Mouse (Mus musculus) CH12.LX (cell line): ENCODE results near the gene Tbc1d9b. TPM values are rescaled to one million over a fixed set of nuclear protein-coding genes. Genes with fewer than 3 reads are reported as not detected.

Experiments used
- DNase-seq: peaks from one replicate; pipeline ENCODE4 v3.0.0-alpha.2; 2013; ENCODE audit errors: extremely low read depth
- H3K27ac ChIP-seq: 2 replicates; pipeline ENCODE4 v1.5.1; 2012; ENCODE audit warnings: low read depth, mild to moderate bottlenecking, control low read depth, moderate library complexity; ENCODE audit not compliant: insufficient read depth
- H3K27me3 ChIP-seq: replicated peaks from 2 replicates; pipeline ENCODE3; 2012; ENCODE audit warnings: inconsistent platforms
- H3K36me3 ChIP-seq, 2 experiments: replicated peaks in 1 of 2; 2 replicates each; pipeline versions ENCODE3 to v1.6.1; 2012; ENCODE audit warnings: inconsistent platforms in 1 of 2, low read length in 1 of 2, mild to moderate bottlenecking in 1 of 2, mixed read lengths in 1 of 2, moderate library complexity in 1 of 2; ENCODE audit not compliant: control insufficient read depth in 1 of 2, insufficient read depth in 1 of 2
- H3K4me1 ChIP-seq, 2 experiments: 2 replicates each; pipeline ENCODE4 v1.6.1; 2012; ENCODE audit warnings: inconsistent platforms in 1 of 2, moderate library complexity in 1 of 2; ENCODE audit not compliant: insufficient read depth in 2 of 2, control insufficient read depth in 1 of 2
- H3K4me2 ChIP-seq: 2 replicates; pipeline ENCODE4 v1.6.1; 2012; ENCODE audit warnings: low read depth, mild to moderate bottlenecking, control low read depth; ENCODE audit not compliant: poor library complexity, insufficient read depth, severe bottlenecking
- H3K4me3 ChIP-seq, 3 experiments: fragments of 150-350 bp in 1 of 3; sonication (generic) in 1 of 3; replicated peaks in 1 of 3; 2 replicates each; pipeline versions ENCODE3 to v1.5.1; 2011 to 2012; ENCODE audit warnings: low read depth in 2 of 3, low read length in 2 of 3, mild to moderate bottlenecking in 2 of 3, moderate library complexity in 2 of 3, control low read depth in 1 of 3, improper control_type of control experiment in 1 of 3, inconsistent platforms in 1 of 3, mixed read lengths in 1 of 3; ENCODE audit not compliant: poor library complexity in 1 of 3
- H3K79me2 ChIP-seq: replicated peaks from 2 replicates; pipeline ENCODE4 v1.6.1; 2012; ENCODE audit warnings: mild to moderate bottlenecking, moderate library complexity; ENCODE audit not compliant: control insufficient read depth, poor library complexity, insufficient read depth, severe bottlenecking; ENCODE audit errors: extremely low read depth
- H3K9ac ChIP-seq: 2 replicates; pipeline ENCODE4 v1.6.1; 2012; ENCODE audit warnings: low read depth, mild to moderate bottlenecking, control low read depth, moderate library complexity; ENCODE audit not compliant: insufficient read depth
- H3K9me3 ChIP-seq: replicated peaks from 2 replicates; pipeline ENCODE3; 2012; ENCODE audit warnings: low read length, inconsistent platforms, mixed read lengths
- CHD2 ChIP-seq: IDR thresholded peaks from 2 replicates; pipeline ENCODE4 v1.6.1; 2011; ENCODE audit warnings: low read length, improper control_type of control experiment
- E2F4 ChIP-seq: IDR thresholded peaks from 2 replicates; pipeline ENCODE4 v1.6.1; 2011; ENCODE audit warnings: low read depth, low read length, improper control_type of control experiment; ENCODE audit not compliant: insufficient replicate concordance
- ETS1 ChIP-seq: conservative IDR thresholded peaks from 2 replicates; pipeline ENCODE4 v1.6.1; 2012; ENCODE audit warnings: low read depth, mild to moderate bottlenecking, inconsistent platforms, low read length, improper control_type of control experiment, moderate library complexity
- GABPA ChIP-seq: IDR thresholded peaks from 2 replicates; pipeline ENCODE4 v1.6.1; 2012; ENCODE audit warnings: low read depth, low read length, improper control_type of control experiment, inconsistent platforms; ENCODE audit not compliant: insufficient replicate concordance
- HCFC1 ChIP-seq: IDR thresholded peaks from 2 replicates; pipeline ENCODE4 v1.6.1; 2012; ENCODE audit warnings: low read depth, mild to moderate bottlenecking, inconsistent platforms, low read length, improper control_type of control experiment
- IRF4 ChIP-seq: IDR thresholded peaks from 2 replicates; pipeline ENCODE4 v1.6.1; 2014; ENCODE audit warnings: low read depth, mild to moderate bottlenecking, inconsistent platforms, low read length, improper control_type of control experiment
- JUN ChIP-seq: IDR thresholded peaks from 2 replicates; pipeline ENCODE4 v1.6.1; 2011; ENCODE audit warnings: low read depth, mild to moderate bottlenecking, low read length, improper control_type of control experiment, moderate library complexity; ENCODE audit not compliant: insufficient read depth
- MAX ChIP-seq: IDR thresholded peaks from 2 replicates; pipeline ENCODE4 v1.6.1; 2011; ENCODE audit warnings: low read length, improper control_type of control experiment
- MEF2A ChIP-seq: IDR thresholded peaks from 2 replicates; pipeline ENCODE4 v1.6.1; 2014; ENCODE audit warnings: low read depth, mild to moderate bottlenecking, inconsistent platforms, low read length, improper control_type of control experiment, borderline replicate concordance
- MYC ChIP-seq: IDR thresholded peaks from 2 replicates; pipeline ENCODE4 v1.6.1; 2011; ENCODE audit warnings: low read depth, mild to moderate bottlenecking, improper control_type of control experiment, low read length
- POLR2A ChIP-seq: IDR thresholded peaks from 2 replicates; pipeline ENCODE4 v1.6.1; 2011; ENCODE audit warnings: low read depth, mild to moderate bottlenecking, improper control_type of control experiment, low read length
- RAD21 ChIP-seq: IDR thresholded peaks from 2 replicates; pipeline ENCODE4 v1.6.1; 2011; ENCODE audit warnings: low read depth, mild to moderate bottlenecking, low read length, improper control_type of control experiment, moderate library complexity
- SIN3A ChIP-seq: IDR thresholded peaks from 2 replicates; pipeline ENCODE4 v1.6.1; 2012; ENCODE audit warnings: low read length, improper control_type of control experiment, inconsistent platforms
- SMC3 ChIP-seq: IDR thresholded peaks from 2 replicates; pipeline ENCODE4 v1.6.1; 2011; ENCODE audit warnings: low read depth, low read length, improper control_type of control experiment
- TCF12 ChIP-seq: IDR thresholded peaks from 2 replicates; pipeline ENCODE4 v1.6.1; 2014; ENCODE audit warnings: low read depth, mild to moderate bottlenecking, inconsistent platforms, low read length, improper control_type of control experiment
- USF1 ChIP-seq: IDR thresholded peaks from 2 replicates; pipeline ENCODE4 v1.6.1; 2014; ENCODE audit warnings: low read depth, mild to moderate bottlenecking, inconsistent platforms, low read length, improper control_type of control experiment
- dilution Hi-C: fragments of 300-500 bp; cut with MboI; formaldehyde crosslinking; loops from 2 replicates; pipeline ENCODE4 v1.14.3; 2020; ENCODE audit warnings: low sequenced_read_pairs; ENCODE audit not compliant: extremely low pct_unique_long_range_greater_than_20kb, extremely low pct_ligation_motif_present
- in situ Hi-C: fragments of 300-500 bp; cut with MboI; formaldehyde crosslinking; loops from 3 replicates; pipeline ENCODE4 v1.14.3; 2019; ENCODE audit warnings: low sequenced_read_pairs, low pct_ligation_motif_present, low pct_unique_long_range_greater_than_20kb, mixed read lengths
- polyA plus RNA-seq: library from polyadenylated mRNA; unstranded; fragments of >175 nt; gene quantifications from 2 replicates; pipeline ENCODE4 v1.2.1, GENCODE M21; 2012; ENCODE audit warnings: low read depth; ENCODE audit not compliant: insufficient read length
- total RNA-seq, 2 experiments: library from RNA; depleted of rRNA; stranded (reverse); fragments of 300-350 nt in 1 of 2; fragments of >200 nt in 1 of 2; gene quantifications; 2 replicates each; pipeline ENCODE4 v1.2.3; 2012 to 2014

The Tbc1d9b gene
- total and polyA plus RNA-seq, 3 experiments = 14.1 to 28.6 (median 27.9) TPM

- no peak for TF ChIP-seq E2F4
- 0 out of 2 replicates have a peak, but pooled peaks have one; percentile 5 for TF ChIP-seq MAX
- Histone ChIP-seq H3K4me3 (peak overlapping the region; percentile 88 to 100 (median 90)), H3K27me3 (peaks cover 2% of the 10 kb centered on the region), H3K36me3 (peaks cover 14 to 41% of the 10 kb centered on the region in 2 experiments), H3K79me2 (peaks cover 5% of the 10 kb centered on the region; the same call in 1 of the 2 replicates), H3K4me2 (peak overlapping the region; percentile 73), H3K9me3 (no peaks in the 10 kb centered on the region), H3K4me1 (peaks cover 8 to 24% of the 10 kb centered on the region in 2 experiments), H3K9ac (peak overlapping the region; percentile 76), H3K27ac (no peak overlapping the region)
- DNase-seq = peak; percentile 6
- in situ Hi-C loops = loop anchor here (5.0 to 10.0 kb wide), 2 partner anchors 150 to 233 kb away; no protein-coding TSS in a partner anchor
- dilution Hi-C loops = no loop called here
Measured at GRCm38 (mm10) chr11:50132265-50132664, 1.1 kb downstream of the Tbc1d9b start.

- Histone ChIP-seq H3K9ac (no peak overlapping the region), H3K4me1 (peaks cover 8 to 24% of the 10 kb centered on the region in 2 experiments), H3K27me3 (peaks cover 1% of the 10 kb centered on the region), H3K9me3 (no peaks in the 10 kb centered on the region), H3K36me3 (peaks cover 22 to 61% of the 10 kb centered on the region in 2 experiments), H3K79me2 (peaks cover 5% of the 10 kb centered on the region; the same call in 1 of the 2 replicates), H3K4me2 (no peak overlapping the region), H3K27ac (no peak overlapping the region), H3K4me3 (no peak overlapping the region)
- dilution Hi-C loops (no loop called here), in situ Hi-C loops (loop anchor here (5.0 to 10.0 kb wide), 2 partner anchors 152 to 231 kb away; no protein-coding TSS in a partner anchor)
- DNase-seq = no peak
- TF ChIP-seq CHD2 (no peak), IRF4 (no peak), JUN (no peak), RAD21 (no peak), MEF2A (no peak), USF1 (no peak), HCFC1 (no peak), SMC3 (no peak), POLR2A (no peak), GABPA (no peak), TCF12 (no peak), SIN3A (no peak), ETS1 (no peak), MYC (no peak)
Measured at GRCm38 (mm10) chr11:50134136-50134859, 3.1 kb downstream of the Tbc1d9b start.
